Mouse (Mus musculus) cerebellum, adult 2 months (tissue): Measurements from ENCODE around the gene Arl15. TPM values are rescaled to one million over a fixed set of nuclear protein-coding genes. Genes with fewer than 3 reads are reported as not detected.
A peak's percentile ranks its signal among the peaks of the same experiment; 100 is the strongest.

Experiments
- DNase-seq, 2 experiments: peaks; one replicate each; pipeline ENCODE4 v3.0.0; 2021
- H3K27ac ChIP-seq: fragments of 200-500 bp; 2 replicates; pipeline ENCODE4 v1.5.1; 2012; ENCODE audit warnings: low read length, control low read depth, inconsistent platforms; ENCODE audit not compliant: insufficient read depth
- H3K27me3 ChIP-seq: fragments of 200-500 bp; 2 replicates; pipeline ENCODE4 v1.6.1; 2012; ENCODE audit warnings: inconsistent platforms, mild to moderate bottlenecking, low read length, moderate library complexity; ENCODE audit not compliant: control insufficient read depth, insufficient read depth
- H3K4me1 ChIP-seq: fragments of 200-500 bp; 2 replicates; pipeline ENCODE4 v1.6.1; 2011; ENCODE audit warnings: low read length; ENCODE audit not compliant: control insufficient read depth, insufficient read depth
- H3K4me3 ChIP-seq: fragments of 200-500 bp; replicated peaks from 2 replicates; pipeline ENCODE3; 2011; ENCODE audit warnings: mild to moderate bottlenecking, low read depth, low read length, control low read depth; ENCODE audit not compliant: insufficient read depth
- CTCF ChIP-seq: fragments of 200-500 bp; IDR thresholded peaks from 2 replicates; pipeline ENCODE4 v1.5.1; 2011; ENCODE audit warnings: low read depth, mild to moderate bottlenecking, control low read depth, low read length, moderate library complexity, borderline replicate concordance; ENCODE audit not compliant: insufficient read depth
- POLR2A ChIP-seq: fragments of 200-500 bp; IDR thresholded peaks from 2 replicates; pipeline ENCODE4 v1.6.1; 2011; ENCODE audit warnings: low read length, control low read depth, borderline replicate concordance; ENCODE audit not compliant: insufficient read depth
- WGBS: fragments of 180-500 bp; shearing (Covaris S2); methylation state at CpG from one replicate; pipeline ENCODE4 v1.1.7; 2018; 5-methylcytosine and 5-hydroxymethylcytosine counted together
- polyA plus RNA-seq: library from polyadenylated mRNA; depleted of rRNA; stranded (reverse); fragments of >200 nt; gene quantifications from 2 replicates; pipeline ENCODE4 v1.2.3, GENCODE M21; 2012

The Arl15 gene
- polyA plus RNA-seq, 1 experiment = 10.3 TPM

GRCm38 (mm10) chr13:114051151-114051850, 257.0 kb downstream of the Arl15 start:
- Histone ChIP-seq H3K27ac (no peak overlapping the region), H3K27me3 (no peaks in the 10 kb centered on the region), H3K4me1 (no peaks in the 10 kb centered on the region; the same call in 1 of the 2 replicates), H3K4me3 (no peak overlapping the region)
- TF ChIP-seq POLR2A = no peak
- no peak for TF ChIP-seq CTCF
- 95% methylated on average over 9 of the region's 9 CpGs for WGBS
- DNase-seq = no peak

GRCm38 (mm10) chr13:114052426-114053205, 258.3 kb downstream of the Arl15 start:
- TF ChIP-seq POLR2A (no peak), CTCF (no peak)
- H3K4me1 ChIP-seq = no peaks in the 10 kb centered on the region; the same call in 1 of the 2 replicates
- no peak overlapping the region for H3K27ac ChIP-seq
- no peak overlapping the region for H3K4me3 ChIP-seq
- H3K27me3 ChIP-seq = no peaks in the 10 kb centered on the region
- DNase-seq = no peak
- WGBS = 74% methylated on average over 15 of the region's 15 CpGs

- Histone ChIP-seq H3K27me3 (no peaks in the 10 kb centered on the region; the same call in 1 of the 2 replicates), H3K4me1 (no peaks in the 10 kb centered on the region; the same call in 1 of the 2 replicates), H3K27ac (no peak overlapping the region), H3K4me3 (no peak overlapping the region)
- no peak for DNase-seq
- WGBS = 100% methylated on average over 2 of the region's 2 CpGs
- no peak for TF ChIP-seq CTCF
- no peak for TF ChIP-seq POLR2A
Observed at GRCm38 (mm10) chr13:114053261-114053660, 259.0 kb downstream of the Arl15 start.

- TF ChIP-seq POLR2A (no peak), CTCF (no peak)
- WGBS = 14% methylated on average over 9 of the region's 9 CpGs
- Histone ChIP-seq H3K27me3 (no peaks in the 10 kb centered on the region; the same call in 1 of the 2 replicates), H3K4me1 (no peaks in the 10 kb centered on the region; the same call in 1 of the 2 replicates), H3K27ac (no peak overlapping the region), H3K4me3 (no peak overlapping the region)
- peak; percentile 46 to 71 for DNase-seq
Observed at GRCm38 (mm10) chr13:114055686-114056085, 261.4 kb downstream of the Arl15 start.

GRCm38 (mm10) chr13:114060258-114060657, 266.0 kb downstream of the Arl15 start:
- Histone ChIP-seq H3K4me1 (no peaks in the 10 kb centered on the region; the same call in 1 of the 2 replicates), H3K4me3 (no peak overlapping the region), H3K27ac (no peak overlapping the region), H3K27me3 (no peaks in the 10 kb centered on the region; the same call in 1 of the 2 replicates)
- DNase-seq = no peak
- WGBS = 80% methylated on average over 6 of the region's 6 CpGs
- TF ChIP-seq POLR2A (no peak), CTCF (no peak)

- DNase-seq = no peak
- TF ChIP-seq CTCF (no peak), POLR2A (no peak)
- H3K27ac ChIP-seq = no peak overlapping the region
- H3K27me3 ChIP-seq = no peaks in the 10 kb centered on the region; the same call in 1 of the 2 replicates
- WGBS = 97% methylated on average over 7 of the region's 7 CpGs
- no peaks in the 10 kb centered on the region for H3K4me1 ChIP-seq
- H3K4me3 ChIP-seq = no peak overlapping the region
Observed at GRCm38 (mm10) chr13:114061234-114061633, 266.9 kb downstream of the Arl15 start.

- TF ChIP-seq CTCF (no peak), POLR2A (no peak)
- no peak overlapping the region for H3K27ac ChIP-seq
- WGBS = 81% methylated on average over 9 of the region's 9 CpGs
- H3K4me1 ChIP-seq = no peaks in the 10 kb centered on the region
- no peak for DNase-seq
- no peaks in the 10 kb centered on the region for H3K27me3 ChIP-seq
- H3K4me3 ChIP-seq = no peak overlapping the region
Observed at GRCm38 (mm10) chr13:114064069-114064468, 269.8 kb downstream of the Arl15 start.
